Mouse (Mus musculus): ENCODE measurements around the gene Cbx1.

- no peak for TF ChIP-seq POLR2A (IDR thresholded peaks at IDR 0.05; ENCODE audit: borderline replicate concordance, extremely low read depth, insufficient read depth, insufficient read length, poor library complexity, severe bottlenecking)
- TF ChIP-seq CTCF (IDR thresholded peaks at IDR 0.05; ENCODE audit: borderline replicate concordance, extremely low read depth, insufficient read depth, insufficient read length) = no peak
Observed at GRCm38 (mm10) chr11:96848694-96849093, 59.8 kb downstream of the Cbx1 start.
